Mouse (Mus musculus): Measurements from ENCODE around the gene Nags. TPM values are rescaled to one million over a fixed set of nuclear protein-coding genes. Genes with fewer than 3 reads are reported as not detected.
"Not testable (repeated sequence)": the region's sequence is repeated elsewhere in the genome, so short reads cannot be mapped to it uniquely, and the experiment has no call there.

Nags gene
- polyA plus RNA-seq, 1 experiment from 2014 or later, result 0.12 TPM

- H3K9ac ChIP-seq, result peak overlapping the region; percentile 33; the same call in 1 of the 2 replicates
- no peaks in the 10 kb centered on the region for H3K36me3 ChIP-seq
- peaks cover 7% of the 10 kb centered on the region; the same call in 1 of the 2 replicates for H3K4me1 ChIP-seq
- H3K27ac ChIP-seq, result no peak overlapping the region
- peak overlapping the region; percentile 36 for H3K4me3 ChIP-seq
- peak overlapping the region; percentile 72 for H3K4me2 ChIP-seq
- 45% methylated on average over 13 of the region's 13 CpGs for WGBS
- ATAC-seq (ENCODE audit: insufficient number of reproducible peaks, low FRiP score, low TSS enrichment, low read depth), result no peak
- peaks cover 5% of the 10 kb centered on the region for H3K27me3 ChIP-seq
- H3K9me3 ChIP-seq, result no peaks in the 10 kb centered on the region
These were observed 7.5 kb upstream of the Nags start for GRCm38 (mm10) chr11:102137625-102138446.

GRCm38 (mm10) chr11:102138447-102138740 lies 6.9 kb upstream of the Nags start:
- H3K4me3 ChIP-seq, result peak overlapping the region; percentile 36
- no peak for ATAC-seq (ENCODE audit: insufficient number of reproducible peaks, low FRiP score, low TSS enrichment, low read depth)
- peaks cover 7% of the 10 kb centered on the region; the same call in 1 of the 2 replicates for H3K4me1 ChIP-seq
- H3K9me3 ChIP-seq, result no peaks in the 10 kb centered on the region
- peak overlapping the region; percentile 33; the same call in 1 of the 2 replicates for H3K9ac ChIP-seq
- no peaks in the 10 kb centered on the region for H3K36me3 ChIP-seq
- peak overlapping the region; percentile 72 for H3K4me2 ChIP-seq
- under 1% methylated on average over 18 of the region's 18 CpGs for WGBS
- H3K27me3 ChIP-seq, result peaks cover 11% of the 10 kb centered on the region
- H3K27ac ChIP-seq, result no peak overlapping the region

DNA sequence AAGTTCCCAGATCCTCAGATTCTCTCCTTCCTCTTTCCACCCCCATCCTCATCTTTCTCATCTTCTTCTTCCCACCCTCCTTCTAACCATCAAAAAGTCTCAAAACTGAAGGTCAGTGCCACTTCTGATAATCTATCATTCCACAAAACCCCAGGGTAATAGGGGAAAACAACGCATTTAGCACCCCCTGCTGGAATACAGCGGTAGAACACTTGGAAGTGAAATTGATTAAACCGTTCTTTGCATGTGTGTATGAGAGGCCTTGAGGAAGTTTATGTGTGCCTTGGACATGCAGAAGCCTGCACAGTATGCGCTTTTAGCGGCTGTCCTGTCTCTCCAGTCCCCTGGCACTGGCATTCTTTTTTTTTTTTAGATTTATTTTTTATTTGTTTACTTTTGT lies 4.8 kb upstream of the Nags start:
- no peaks in the 10 kb centered on the region for H3K36me3 ChIP-seq
- ATAC-seq (ENCODE audit: insufficient number of reproducible peaks, low FRiP score, low TSS enrichment, low read depth), result no peak
- H3K4me2 ChIP-seq, result no peak overlapping the region
- no peak overlapping the region for H3K4me3 ChIP-seq
- H3K9ac ChIP-seq, result no peak overlapping the region
- 2% methylated on average over 5 of the region's 5 CpGs for WGBS
- no peaks in the 10 kb centered on the region for H3K9me3 ChIP-seq
- peaks cover 7% of the 10 kb centered on the region for H3K4me1 ChIP-seq
- H3K27me3 ChIP-seq, result peaks cover 32% of the 10 kb centered on the region
- H3K27ac ChIP-seq, result no peak overlapping the region

- WGBS, result 65% methylated on average over 7 of the region's 7 CpGs
- no peak overlapping the region for H3K4me3 ChIP-seq
- no peaks in the 10 kb centered on the region for H3K9me3 ChIP-seq
- H3K27me3 ChIP-seq, result peaks cover 50% of the 10 kb centered on the region
- peaks cover 24% of the 10 kb centered on the region for H3K4me1 ChIP-seq
- H3K9ac ChIP-seq, result no peak overlapping the region
- H3K27ac ChIP-seq, result no peak overlapping the region
- H3K4me2 ChIP-seq, result no peak overlapping the region
- ATAC-seq (ENCODE audit: insufficient number of reproducible peaks, low FRiP score, low TSS enrichment, low read depth), result no peak
- H3K36me3 ChIP-seq, result no peaks in the 10 kb centered on the region
These were observed 3.0 kb upstream of the Nags start for GRCm38 (mm10) chr11:102142355-102142754.

GRCm38 (mm10) chr11:102144957-102145470 lies 299 bp upstream of the Nags start:
- no peaks in the 10 kb centered on the region for H3K36me3 ChIP-seq
- no peak overlapping the region for H3K9ac ChIP-seq
- peaks cover 75% of the 10 kb centered on the region for H3K27me3 ChIP-seq
- peak overlapping the region; percentile 32 for H3K4me3 ChIP-seq
- no peak for ATAC-seq (ENCODE audit: insufficient number of reproducible peaks, low FRiP score, low TSS enrichment, low read depth)
- H3K9me3 ChIP-seq, result no peaks in the 10 kb centered on the region
- WGBS, result 21% methylated on average over 13 of the region's 13 CpGs
- H3K4me1 ChIP-seq, result peaks cover 27% of the 10 kb centered on the region
- no peak overlapping the region for H3K27ac ChIP-seq
- H3K4me2 ChIP-seq, result peak overlapping the region; percentile 50

DNA sequence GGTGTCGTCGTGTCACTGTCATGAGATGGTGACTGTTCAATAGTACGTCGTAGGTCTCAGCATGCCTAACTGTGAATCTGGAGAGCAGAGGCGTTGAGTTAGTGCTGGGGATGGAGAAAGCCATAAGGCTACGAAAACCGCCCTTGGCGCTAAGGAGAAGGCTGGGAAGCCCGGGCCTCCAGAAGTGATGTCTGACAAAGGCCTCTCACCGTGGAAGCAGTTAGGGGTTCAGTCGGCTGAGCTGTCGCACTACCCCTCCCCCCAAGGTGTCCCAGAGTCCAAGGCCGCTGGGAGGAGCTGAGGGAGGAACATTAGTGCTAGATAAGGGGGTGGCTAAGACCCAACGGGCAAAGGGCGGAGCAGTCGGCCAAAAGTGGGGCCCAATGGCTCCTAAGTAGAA lies 692 bp downstream of the Nags start:
- H3K4me1 ChIP-seq, result peaks cover 27% of the 10 kb centered on the region
- 6% methylated on average over 16 of the region's 16 CpGs for WGBS
- no peak overlapping the region for H3K27ac ChIP-seq
- H3K4me3 ChIP-seq, result peak overlapping the region; percentile 32
- H3K27me3 ChIP-seq, result peaks cover 78% of the 10 kb centered on the region
- no peak for ATAC-seq (ENCODE audit: insufficient number of reproducible peaks, low FRiP score, low TSS enrichment, low read depth)
- H3K36me3 ChIP-seq, result no peaks in the 10 kb centered on the region
- no peak overlapping the region for H3K9ac ChIP-seq
- peak overlapping the region; percentile 50 for H3K4me2 ChIP-seq
- H3K9me3 ChIP-seq, result no peaks in the 10 kb centered on the region

DNA sequence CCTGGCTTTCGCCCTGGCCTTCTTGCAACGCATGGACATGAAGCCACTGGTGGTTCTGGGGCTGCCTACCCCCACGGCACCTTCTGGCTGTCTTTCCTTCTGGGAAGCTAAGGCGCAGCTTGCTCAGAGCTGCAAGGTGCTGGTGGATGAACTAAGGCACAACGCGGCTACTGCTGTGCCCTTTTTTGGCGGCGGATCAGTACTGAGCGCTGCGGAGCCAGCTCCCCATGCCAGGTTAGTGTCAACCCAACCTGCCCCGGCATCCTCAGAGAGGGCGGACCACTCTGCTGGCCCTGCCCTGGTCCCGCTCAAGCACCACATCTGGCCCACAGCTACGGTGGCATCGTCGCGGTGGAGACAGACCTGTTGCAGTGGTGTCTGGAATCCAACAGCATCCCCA lies 1.2 kb downstream of the Nags start:
- Histone ChIP-seq H3K4me1 (peaks cover 27% of the 10 kb centered on the region), H3K4me3 (no peak overlapping the region; the same call in 1 of the 2 replicates), H3K36me3 (no peaks in the 10 kb centered on the region), H3K4me2 (no peak overlapping the region), H3K9me3 (no peaks in the 10 kb centered on the region), H3K27ac (no peak overlapping the region), H3K27me3 (peaks cover 78% of the 10 kb centered on the region), H3K9ac (no peak overlapping the region)
- no peak for ATAC-seq (ENCODE audit: insufficient number of reproducible peaks, low FRiP score, low TSS enrichment, low read depth)
- WGBS, result 10% methylated on average over 17 of the region's 17 CpGs

- ATAC-seq (ENCODE audit: insufficient number of reproducible peaks, low FRiP score, low TSS enrichment, low read depth), result no peak
- H3K4me3 ChIP-seq, result no peak overlapping the region
- H3K27me3 ChIP-seq, result peaks cover 77% of the 10 kb centered on the region
- 0 out of 2 replicates have a peak, but pooled peaks cover 3% of the 10 kb centered on the region for H3K36me3 ChIP-seq
- no peak overlapping the region for H3K27ac ChIP-seq
- 12% methylated on average over 34 of the region's 34 CpGs for WGBS
- no peaks in the 10 kb centered on the region for H3K9me3 ChIP-seq
- peak overlapping the region; percentile 25 for H3K4me2 ChIP-seq
- no peak overlapping the region for H3K9ac ChIP-seq
- H3K4me1 ChIP-seq, result peaks cover 27% of the 10 kb centered on the region
These were observed 2.1 kb downstream of the Nags start for GRCm38 (mm10) chr11:102147213-102147989.

GRCm38 (mm10) chr11:102156039-102156785 lies 10.9 kb downstream of the Nags start, which contains the start of gene Tmem101:
Tmem101 (minus strand) TSS chr11:102156404.
- peak within 1 kb of the TSS; percentile 85 for H3K27ac ChIP-seq
- H3K4me3 ChIP-seq, result peak within 1 kb of the TSS; percentile 73
- peak within 1 kb of the TSS; percentile 58 for H3K9ac ChIP-seq
- peak within 1 kb of the TSS; percentile 62 for H3K4me2 ChIP-seq
- peak; percentile 83 for ATAC-seq (ENCODE audit: insufficient number of reproducible peaks, low FRiP score, low TSS enrichment, low read depth)
- no peaks in the 10 kb centered on the region for H3K9me3 ChIP-seq
- peaks cover 9% of the 10 kb centered on the region; the same call in 1 of the 2 replicates for H3K4me1 ChIP-seq
- WGBS, result under 1% methylated on average over 37 of the region's 37 CpGs
- H3K27me3 ChIP-seq, result no peaks in the 10 kb centered on the region
- H3K36me3 ChIP-seq, result peaks cover 32% of the 10 kb centered on the region

DNA sequence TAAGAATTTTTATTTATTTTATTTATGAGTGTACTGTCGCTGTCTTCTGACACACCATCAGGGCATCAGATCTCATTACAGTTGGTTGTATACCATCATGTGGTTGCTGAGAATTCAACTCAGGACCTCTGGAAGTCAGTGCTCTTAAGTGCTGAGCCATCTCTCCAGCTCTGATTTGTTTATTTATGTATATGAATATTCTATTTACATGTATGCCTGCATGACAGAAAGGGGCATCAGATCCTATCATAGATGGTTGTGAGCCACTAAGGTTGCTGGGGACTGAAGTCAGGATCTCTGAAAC lies 11.4 kb downstream of the Nags start:
- Histone ChIP-seq H3K27ac (no peak overlapping the region), H3K9me3 (no peaks in the 10 kb centered on the region), H3K4me3 (no peak overlapping the region), H3K27me3 (no peaks in the 10 kb centered on the region), H3K9ac (no peak overlapping the region), H3K4me1 (peaks cover 9% of the 10 kb centered on the region; the same call in 1 of the 2 replicates), H3K36me3 (peaks cover 37% of the 10 kb centered on the region), H3K4me2 (peak overlapping the region; percentile 62; the same call in 1 of the 2 replicates)
- ATAC-seq (ENCODE audit: insufficient number of reproducible peaks, low FRiP score, low TSS enrichment, low read depth), result no peak
- 10% methylated on average over 1 of the region's 1 CpGs for WGBS

DNA sequence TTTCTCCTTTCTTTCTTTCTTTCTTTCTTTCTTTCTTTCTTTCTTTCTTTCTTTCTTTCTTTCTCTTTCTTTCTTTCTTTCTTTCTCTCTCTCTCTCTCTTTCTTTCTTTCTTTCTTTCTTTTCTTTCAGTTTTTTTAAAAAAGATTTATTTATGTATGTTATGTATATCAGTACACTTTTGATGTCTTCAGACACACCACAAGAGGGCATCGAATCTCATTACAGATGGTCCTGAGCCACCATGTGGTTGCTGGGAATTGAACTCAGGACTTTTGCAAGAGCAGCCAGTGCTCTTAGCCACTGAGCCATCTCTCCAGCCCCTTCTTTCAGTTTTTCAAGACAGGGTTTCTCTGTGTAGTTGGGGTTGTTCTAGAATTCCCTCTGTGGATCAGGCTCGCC lies 12.7 kb downstream of the Nags start:
- not testable (repeated sequence) for ATAC-seq (ENCODE audit: insufficient number of reproducible peaks, low FRiP score, low TSS enrichment, low read depth); H3K4me2 ChIP-seq; H3K9ac ChIP-seq; H3K27me3 ChIP-seq; H3K9me3 ChIP-seq; H3K4me1 ChIP-seq; H3K4me3 ChIP-seq; H3K27ac ChIP-seq
- H3K36me3 ChIP-seq, result peaks cover 36% of the 10 kb centered on the region
- WGBS, result 80% methylated on average over 2 of the region's 2 CpGs
